Mouse (Mus musculus): ENCODE results near the gene Pole2. TPM values are rescaled to one million over a fixed set of nuclear protein-coding genes. Genes with fewer than 3 reads are reported as not detected.

Pole2 gene
- total and polyA plus RNA-seq, 3 experiments: 14.4 to 89.5 (median 18.0) TPM

DNA sequence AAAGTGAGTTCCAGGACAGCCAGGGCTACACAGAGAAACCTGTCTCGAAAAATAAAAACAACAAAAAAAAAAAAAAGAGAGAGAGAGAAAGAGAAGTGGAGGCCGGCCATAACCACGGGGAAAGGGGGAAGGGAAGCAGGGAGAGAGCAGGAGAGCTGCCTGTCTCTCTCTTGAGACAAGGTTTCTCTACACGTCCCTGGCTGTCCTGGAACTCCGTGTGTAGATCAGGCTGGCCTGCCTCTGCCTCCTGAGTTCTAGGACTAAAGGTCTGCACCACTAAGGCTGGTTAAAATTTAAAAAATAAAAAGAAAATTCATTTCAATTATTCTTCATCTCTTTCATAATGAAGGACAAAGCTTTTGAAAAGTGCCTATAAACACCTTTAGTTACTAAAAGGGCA lies 36.6 kb downstream of the Pole2 start:
- Histone ChIP-seq H3K4me3 (ENCODE audit: control insufficient read depth in 1 of 2, insufficient read depth in 1 of 2, low read depth in 2 of 2, low read length in 2 of 2) (no peak overlapping the region), H3K9ac (ENCODE audit: control insufficient read depth, low read depth, low read length, poor library complexity, severe bottlenecking) (no peak overlapping the region), H3K27me3 (ENCODE audit: control insufficient read depth in 1 of 2, insufficient read depth in 2 of 2, low read length in 2 of 2) (no peaks in the 10 kb centered on the region), H3K79me2 (ENCODE audit: control insufficient read depth, insufficient read depth, low read length, poor library complexity) (peaks cover 35% of the 10 kb centered on the region), H3K36me3 (ENCODE audit: control insufficient read depth in 1 of 2, insufficient read depth in 2 of 2, low read length in 2 of 2) (peaks cover 6 to 16% of the 10 kb centered on the region in 2 experiments), H3K9me3 (replicated peaks; ENCODE audit: insufficient read depth, low read length) (no peaks in the 10 kb centered on the region), H3K4me1 (ENCODE audit: control insufficient read depth in 1 of 2, insufficient read depth in 2 of 2, low read length in 2 of 2) (peaks cover 2 to 11% of the 10 kb centered on the region in 2 experiments), H3K27ac (ENCODE audit: control insufficient read depth, low read depth, low read length) (no peak overlapping the region)
- TF ChIP-seq ZMIZ1 (IDR thresholded peaks at IDR 0.05; ENCODE audit: low read depth, low read length) (no peak), E2F4 (IDR thresholded peaks at IDR 0.05; ENCODE audit: borderline replicate concordance, low read depth, low read length) (no peak), POLR2AphosphoS5 (IDR thresholded peaks at IDR 0.05; ENCODE audit: borderline replicate concordance, low read depth, low read length) (no peak), SMC3 (IDR thresholded peaks at IDR 0.05; ENCODE audit: low read depth, low read length) (no peak), RCOR1 (IDR thresholded peaks at IDR 0.05; ENCODE audit: low read depth, low read length) (no peak), USF2 (IDR thresholded peaks at IDR 0.05; ENCODE audit: borderline replicate concordance in 1 of 2, insufficient read depth in 1 of 2, low read depth in 1 of 2, low read length in 2 of 2) (no peak), MXI1 (IDR thresholded peaks at IDR 0.05; ENCODE audit: low read depth, low read length) (no peak), SIN3A (IDR thresholded peaks at IDR 0.05; ENCODE audit: low read length) (no peak), USF1 (IDR thresholded peaks at IDR 0.05; ENCODE audit: low read depth, low read length) (no peak), GATA1 (IDR thresholded peaks at IDR 0.05; ENCODE audit: low read depth, low read length) (no peak), ZNF384 (IDR thresholded peaks at IDR 0.05; ENCODE audit: low read depth, low read length) (no peak), BHLHE40 (IDR thresholded peaks at IDR 0.05; ENCODE audit: borderline replicate concordance, low read depth, low read length) (no peak), ZKSCAN1 (IDR thresholded peaks at IDR 0.05; ENCODE audit: low read depth, low read length) (no peak), POLR2AphosphoS2 (IDR thresholded peaks at IDR 0.05; ENCODE audit: low read length) (no peak), UBTF (IDR thresholded peaks at IDR 0.05; ENCODE audit: borderline replicate concordance, insufficient read depth, low read depth, low read length) (no peak), RAD21 (IDR thresholded peaks at IDR 0.05; ENCODE audit: low read depth, low read length) (no peak), KAT2A (conservative IDR thresholded peaks at IDR 0.05; ENCODE audit: low read depth, low read length) (no peak), ELF1 (IDR thresholded peaks at IDR 0.05; ENCODE audit: low read depth, low read length) (no peak), HCFC1 (IDR thresholded peaks at IDR 0.05; ENCODE audit: low read depth, low read length) (no peak), NELFE (IDR thresholded peaks at IDR 0.05; ENCODE audit: low read depth, low read length) (no peak)
- DNase-seq (ENCODE audit: low read depth, low spot score): no peak

DNA sequence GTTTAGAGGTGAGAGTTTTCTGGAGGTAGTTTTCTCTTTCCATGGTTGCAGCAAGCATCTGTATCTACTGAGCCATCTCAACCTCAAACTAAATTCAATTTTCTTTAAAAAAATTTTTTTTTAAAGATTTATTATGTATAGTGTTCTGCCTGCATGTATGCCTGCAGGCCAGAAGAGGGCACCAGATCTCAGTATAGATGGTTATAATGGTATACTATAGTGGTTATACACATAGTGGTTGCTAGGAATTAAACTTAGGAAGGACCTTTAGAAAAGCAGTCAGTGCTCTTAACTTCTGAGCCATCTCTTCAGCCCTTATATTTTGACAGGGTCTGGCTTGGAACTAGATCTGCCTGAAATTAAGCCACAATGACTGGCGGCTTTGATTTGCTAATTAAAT lies 37.5 kb downstream of the Pole2 start:
- Histone ChIP-seq H3K27ac (ENCODE audit: control insufficient read depth, low read depth, low read length) (no peak overlapping the region), H3K79me2 (ENCODE audit: control insufficient read depth, insufficient read depth, low read length, poor library complexity) (peaks cover 30% of the 10 kb centered on the region), H3K27me3 (ENCODE audit: control insufficient read depth in 1 of 2, insufficient read depth in 2 of 2, low read length in 2 of 2) (no peaks in the 10 kb centered on the region), H3K4me1 (ENCODE audit: control insufficient read depth in 1 of 2, insufficient read depth in 2 of 2, low read length in 2 of 2) (peaks cover 6 to 12% of the 10 kb centered on the region in 2 experiments), H3K4me3 (ENCODE audit: control insufficient read depth in 1 of 2, insufficient read depth in 1 of 2, low read depth in 2 of 2, low read length in 2 of 2) (no peak overlapping the region), H3K36me3 (ENCODE audit: control insufficient read depth in 1 of 2, insufficient read depth in 2 of 2, low read length in 2 of 2) (peaks cover 6 to 22% of the 10 kb centered on the region in 2 experiments), H3K9me3 (replicated peaks; ENCODE audit: insufficient read depth, low read length) (no peaks in the 10 kb centered on the region), H3K9ac (ENCODE audit: control insufficient read depth, low read depth, low read length, poor library complexity, severe bottlenecking) (no peak overlapping the region)
- peak; percentile 41 for DNase-seq (ENCODE audit: low read depth, low spot score)
- TF ChIP-seq ZNF384 (IDR thresholded peaks at IDR 0.05; ENCODE audit: low read depth, low read length) (peak; percentile 80), CTCF (IDR thresholded peaks at IDR 0.05 in 2 of 3, conservative IDR thresholded peaks at IDR 0.05 in 1 of 3; ENCODE audit: control insufficient read depth in 1 of 3, insufficient read depth in 1 of 3, low read depth in 2 of 3, low read length in 3 of 3, poor library complexity in 1 of 3, severe bottlenecking in 1 of 3) (peak in 2 of 3 experiments; percentile 21 to 51; a peak in 3 of 6 replicates), CHD1 (IDR thresholded peaks at IDR 0.05; ENCODE audit: low read depth, low read length) (no peak), RAD21 (IDR thresholded peaks at IDR 0.05; ENCODE audit: low read depth, low read length) (peak; percentile 29), ZC3H11A (IDR thresholded peaks at IDR 0.05; ENCODE audit: low read depth, low read length) (0 out of 2 replicates have a peak, but pooled peaks have one; percentile 19), CHD2 (IDR thresholded peaks at IDR 0.05; ENCODE audit: low read length) (no peak), MAX (IDR thresholded peaks at IDR 0.05; ENCODE audit: low read length) (no peak), ELF1 (IDR thresholded peaks at IDR 0.05; ENCODE audit: low read depth, low read length) (no peak), SIN3A (IDR thresholded peaks at IDR 0.05; ENCODE audit: low read length) (peak; percentile 44; the same call in 1 of the 2 replicates), TBP (IDR thresholded peaks at IDR 0.05; ENCODE audit: low read depth, low read length) (no peak), HCFC1 (IDR thresholded peaks at IDR 0.05; ENCODE audit: low read depth, low read length) (0 out of 2 replicates have a peak, but pooled peaks have one; percentile 28), USF1 (IDR thresholded peaks at IDR 0.05; ENCODE audit: low read depth, low read length) (no peak), SMC3 (IDR thresholded peaks at IDR 0.05; ENCODE audit: low read depth, low read length) (peak; percentile 22; the same call in 1 of the 2 replicates)

All from MEL (cell line).